Mouse (Mus musculus) frontal cortex, adult 2 months (tissue): Measurements from ENCODE around the gene Il4ra. TPM values are rescaled to one million over a fixed set of nuclear protein-coding genes. Genes with fewer than 3 reads are reported as not detected.

Experiments
- DNase-seq, 2 experiments: peaks; one replicate each; pipeline ENCODE4 v3.0.0; 2022; ENCODE audit warnings: low spot score in 1 of 2; ENCODE audit errors: extremely low spot score in 1 of 2
- polyA plus RNA-seq: library from polyadenylated mRNA; depleted of rRNA; stranded (reverse); fragments of >200 nt; gene quantifications from 2 replicates; pipeline ENCODE4 v1.2.3, GENCODE M21; 2012

Il4ra gene
- polyA plus RNA-seq, 1 experiment: 4.8 TPM

DNA sequence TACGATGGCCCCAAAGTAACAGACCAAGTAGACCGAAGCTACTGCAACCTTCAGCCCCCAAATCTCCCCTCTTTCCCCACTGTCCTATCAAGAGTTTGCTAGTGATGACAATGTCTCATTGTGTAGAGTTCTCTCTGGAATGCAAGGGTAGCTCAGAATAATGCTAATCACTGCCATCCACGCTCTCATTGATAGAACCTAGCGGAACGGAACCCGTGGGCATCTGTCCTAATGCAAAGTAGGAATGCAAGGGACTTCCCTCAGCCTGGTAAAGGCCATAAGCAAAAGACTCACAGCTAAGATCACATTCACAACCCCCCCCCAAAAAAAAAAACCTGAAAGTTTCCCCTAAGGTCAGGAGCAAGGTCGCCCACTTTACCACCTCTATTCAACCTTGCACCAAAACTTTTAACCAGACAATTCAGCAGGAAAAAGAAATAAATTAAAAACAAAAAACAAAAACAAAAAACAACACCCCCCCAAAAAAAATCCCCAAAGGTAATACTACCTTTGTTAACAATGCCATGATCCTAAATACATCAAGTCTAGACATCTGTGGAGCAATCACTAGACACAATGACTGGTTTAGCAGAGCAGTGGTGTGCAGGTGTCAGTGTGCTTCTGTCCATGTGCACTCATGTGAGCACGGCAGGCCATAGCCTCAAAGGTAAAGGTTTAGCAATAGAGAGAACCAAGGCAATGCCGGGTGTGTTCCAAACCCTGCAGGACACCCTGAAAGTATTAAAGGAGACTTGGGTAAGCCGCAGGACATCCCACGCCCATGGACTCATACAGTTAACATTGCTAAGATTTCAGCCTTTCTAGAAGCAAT lies 45.8 kb downstream of the Il4ra start:
- DNase-seq: no peak

DNA sequence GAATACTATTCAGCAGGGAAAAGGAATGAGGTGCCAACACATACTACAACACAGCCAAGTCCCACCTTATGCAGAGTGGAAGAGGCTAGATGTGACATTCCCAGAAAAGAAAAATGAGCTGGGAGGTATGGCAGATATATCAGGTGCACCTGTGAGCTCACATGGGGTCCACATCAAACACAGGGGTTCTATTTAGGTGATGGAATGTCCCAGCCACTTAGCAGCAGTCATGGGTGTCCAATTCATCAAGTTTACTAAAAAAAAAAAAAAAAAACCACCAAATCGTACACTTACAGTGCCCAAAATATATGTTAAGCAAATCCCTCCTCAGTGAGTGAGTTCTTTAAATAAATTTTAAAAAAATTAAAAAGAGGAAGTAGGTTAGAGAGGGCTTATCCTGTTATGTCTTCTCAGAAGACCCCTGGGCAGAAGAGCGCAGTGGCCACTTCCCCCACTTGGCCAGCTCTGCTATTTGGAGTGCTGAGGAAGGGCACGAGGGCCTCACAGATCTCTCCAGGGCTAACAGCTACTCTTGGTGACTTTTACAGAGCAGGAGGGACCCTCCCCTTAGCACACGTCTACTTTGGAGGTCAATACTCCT lies 47.6 kb downstream of the Il4ra start:
- no peak for DNase-seq

DNA sequence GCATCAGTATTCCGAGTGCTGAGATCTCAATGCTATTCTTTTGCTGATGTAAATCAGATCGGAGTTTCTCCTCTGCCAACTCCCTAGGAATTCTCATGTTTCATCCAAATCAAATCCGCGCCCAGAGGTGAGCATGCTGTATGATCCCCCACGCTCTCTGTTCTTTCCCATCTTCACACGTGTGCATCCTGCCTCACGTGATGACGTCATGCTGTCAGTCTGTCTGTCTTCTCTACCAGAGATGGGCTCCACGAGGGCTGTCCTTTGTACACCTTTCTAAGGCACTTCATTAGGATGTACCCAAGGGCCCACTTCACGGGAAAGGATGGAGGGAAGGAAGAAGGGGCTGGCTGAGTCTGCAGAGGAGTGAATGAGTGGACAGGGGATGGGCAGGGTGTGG lies 48.2 kb downstream of the Il4ra start:
- no peak for DNase-seq

DNA sequence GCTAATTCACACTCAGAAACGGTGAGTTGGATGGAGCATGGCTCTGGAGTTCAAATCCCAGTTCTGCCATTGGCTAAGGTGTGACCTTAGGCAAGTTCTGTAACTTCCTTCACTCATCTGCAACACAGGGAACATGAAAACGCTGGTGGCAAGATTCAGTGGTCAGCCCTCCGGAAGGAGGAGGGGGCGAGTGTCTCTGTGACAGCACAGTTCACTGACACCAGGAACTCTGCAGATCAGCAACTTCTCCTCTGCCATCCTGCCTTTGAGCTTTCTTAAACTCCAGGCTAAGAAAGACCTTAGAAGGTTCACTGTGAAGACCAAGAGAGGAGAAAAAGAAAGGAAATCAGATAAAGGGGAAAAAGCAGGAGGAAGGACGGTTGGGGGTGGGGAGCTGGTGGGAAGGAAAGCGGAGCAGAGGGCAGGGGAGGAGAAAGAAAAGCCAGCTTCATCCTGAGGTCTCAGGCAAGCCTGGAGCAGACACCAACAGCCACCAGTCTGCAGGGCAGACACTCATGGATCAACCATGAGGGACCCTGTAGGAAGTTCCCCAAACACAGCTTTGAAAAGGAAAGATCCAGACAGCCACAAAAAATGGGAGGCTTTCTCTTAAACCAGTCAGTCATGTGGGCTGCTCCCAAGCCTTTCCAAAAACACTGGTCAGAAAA lies 48.8 kb downstream of the Il4ra start:
- no peak for DNase-seq

DNA sequence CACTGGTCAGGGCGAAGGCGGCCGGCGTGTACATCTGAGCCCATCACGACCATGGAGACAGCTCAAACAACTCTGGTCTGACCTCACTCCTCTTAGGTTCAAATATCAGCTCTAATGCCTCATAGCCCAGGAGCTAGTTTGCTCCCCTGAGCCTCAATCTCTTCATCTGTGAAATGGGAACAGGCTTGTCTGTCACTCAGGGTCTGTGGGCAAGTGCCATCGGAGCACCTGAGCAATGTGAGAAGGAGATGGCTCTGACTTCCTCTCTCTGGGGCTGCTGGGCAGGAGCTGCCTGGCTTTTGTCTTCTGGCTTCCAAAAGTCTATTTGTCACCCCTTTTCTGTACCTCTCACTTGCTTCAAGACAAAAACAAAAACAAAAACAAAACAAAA lies 49.4 kb downstream of the Il4ra start:
- DNase-seq: no peak

DNA sequence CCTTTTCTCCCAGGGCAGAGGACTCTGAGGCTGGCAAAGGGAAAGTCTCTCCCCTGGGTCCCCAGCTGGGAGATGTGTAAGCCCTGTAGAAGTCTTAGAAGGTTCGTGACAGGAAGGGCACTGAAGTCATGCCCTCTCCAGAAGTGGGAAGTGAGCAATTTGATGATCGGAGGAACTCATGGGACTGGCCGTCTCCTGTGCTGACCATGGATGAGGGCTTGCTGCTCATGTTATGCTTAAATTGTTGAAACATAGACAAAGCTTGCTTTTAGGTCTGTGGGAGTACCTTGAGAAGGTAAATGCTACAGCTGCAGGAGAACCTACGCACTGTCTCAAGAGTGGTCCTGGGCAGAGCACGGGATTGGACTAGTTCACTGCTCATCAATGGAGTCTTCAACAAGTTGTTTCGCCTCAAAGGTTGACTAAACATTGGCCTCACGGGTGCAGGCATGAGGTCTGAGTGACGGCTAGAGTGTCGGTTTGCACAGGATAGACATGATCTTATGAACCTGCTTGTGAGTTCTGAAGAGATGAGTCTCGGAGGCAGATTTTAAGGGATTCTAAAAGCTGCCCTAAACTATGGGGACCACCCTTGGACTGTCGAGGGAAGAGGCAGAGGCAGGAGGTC lies 50.0 kb downstream of the Il4ra start:
- DNase-seq: no peak

DNA sequence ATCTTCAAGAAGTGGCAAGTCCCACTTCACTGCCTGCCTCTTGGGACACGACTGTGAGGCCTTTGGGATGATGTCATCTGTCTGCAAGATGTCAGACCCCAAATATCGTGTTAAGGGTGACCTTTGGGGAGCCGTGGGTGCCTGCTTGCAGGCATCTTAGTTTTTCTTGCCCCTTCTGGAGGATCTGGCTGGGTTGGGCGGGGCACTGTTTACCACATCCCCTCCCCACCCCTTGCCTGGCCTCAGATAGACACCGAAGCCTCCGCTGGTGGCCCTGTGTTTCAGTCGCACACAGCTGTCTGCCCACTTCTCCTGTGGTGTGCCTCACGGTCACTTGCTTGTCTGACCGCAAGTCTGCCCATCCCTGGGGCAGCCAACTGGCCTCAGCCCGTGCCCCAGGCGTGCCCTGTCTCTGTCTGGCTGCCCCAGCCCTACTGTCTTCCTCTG lies 51.3 kb downstream of the Il4ra start, which contains the start of gene Il21r:
Gene Il21r (plus strand): TSS at position 245 of the 447 bp plus-strand sequence.
- DNase-seq: peak in 1 of 2 experiments; percentile 8

DNA sequence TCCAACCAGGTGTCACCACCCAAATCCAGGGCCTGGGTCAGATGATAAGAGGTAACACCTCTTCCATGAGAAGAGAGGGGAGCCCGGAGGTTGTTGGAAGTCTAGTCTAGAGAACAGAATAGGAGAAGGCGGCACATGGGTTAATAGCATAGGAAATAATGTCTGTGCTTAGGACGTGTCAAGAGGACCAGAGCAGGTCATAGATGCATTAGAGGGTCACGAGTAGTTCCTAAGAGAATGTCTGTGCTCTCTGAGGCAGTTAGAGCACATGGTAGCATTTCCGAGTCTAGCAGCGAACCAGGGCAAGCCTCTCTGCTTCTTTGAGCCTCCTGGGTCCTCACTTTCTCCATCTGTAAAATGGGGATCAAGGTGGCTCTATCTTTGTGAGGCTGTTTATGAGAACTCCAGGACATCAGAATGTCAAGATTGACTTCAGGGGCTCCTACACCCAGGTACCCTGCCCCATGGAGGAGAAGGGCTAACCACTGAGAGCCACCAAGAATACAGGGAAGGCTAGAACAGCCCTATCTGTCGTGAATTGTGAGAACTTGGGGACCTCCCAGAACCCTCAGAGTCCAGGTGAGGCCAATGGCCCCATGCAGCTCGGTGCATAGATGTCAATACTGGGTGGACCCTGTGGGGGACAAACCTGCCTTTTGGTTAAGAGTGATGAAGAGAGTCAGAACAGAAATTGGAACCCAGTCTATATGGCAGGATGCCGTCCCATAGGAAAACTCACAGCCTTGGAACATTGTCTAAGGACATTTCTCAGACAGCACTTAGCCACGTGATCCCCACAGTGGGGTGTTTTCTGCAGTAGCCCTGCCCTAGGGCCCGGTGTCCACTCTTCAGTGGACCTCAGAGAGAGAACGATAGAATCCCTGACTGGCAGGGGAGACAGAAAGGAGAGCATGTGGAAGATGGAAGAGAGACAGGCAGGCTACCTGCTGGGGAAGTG lies 52.7 kb downstream of the Il4ra start:
- no peak for DNase-seq

DNA sequence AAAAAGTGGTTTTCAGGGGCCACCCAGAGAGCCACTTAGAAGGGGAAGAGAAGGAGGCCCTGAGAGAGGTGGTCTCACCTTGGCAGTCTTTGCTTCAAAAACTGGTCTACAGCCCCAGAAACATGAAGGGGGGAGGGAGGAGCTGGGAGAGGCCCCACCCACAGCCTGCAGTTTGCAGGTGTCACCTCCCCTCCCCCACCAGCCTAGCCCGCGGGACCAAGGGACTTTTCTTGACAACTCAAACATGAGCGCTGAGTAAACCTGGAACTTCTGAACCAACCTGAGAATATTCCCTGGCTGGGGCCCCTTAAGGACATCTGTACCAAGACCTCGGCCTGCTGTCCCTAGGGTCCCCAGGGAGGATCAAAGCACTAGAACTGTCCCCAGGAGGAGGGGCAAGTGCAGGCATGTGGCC lies 53.8 kb downstream of the Il4ra start:
- no peak for DNase-seq

DNA sequence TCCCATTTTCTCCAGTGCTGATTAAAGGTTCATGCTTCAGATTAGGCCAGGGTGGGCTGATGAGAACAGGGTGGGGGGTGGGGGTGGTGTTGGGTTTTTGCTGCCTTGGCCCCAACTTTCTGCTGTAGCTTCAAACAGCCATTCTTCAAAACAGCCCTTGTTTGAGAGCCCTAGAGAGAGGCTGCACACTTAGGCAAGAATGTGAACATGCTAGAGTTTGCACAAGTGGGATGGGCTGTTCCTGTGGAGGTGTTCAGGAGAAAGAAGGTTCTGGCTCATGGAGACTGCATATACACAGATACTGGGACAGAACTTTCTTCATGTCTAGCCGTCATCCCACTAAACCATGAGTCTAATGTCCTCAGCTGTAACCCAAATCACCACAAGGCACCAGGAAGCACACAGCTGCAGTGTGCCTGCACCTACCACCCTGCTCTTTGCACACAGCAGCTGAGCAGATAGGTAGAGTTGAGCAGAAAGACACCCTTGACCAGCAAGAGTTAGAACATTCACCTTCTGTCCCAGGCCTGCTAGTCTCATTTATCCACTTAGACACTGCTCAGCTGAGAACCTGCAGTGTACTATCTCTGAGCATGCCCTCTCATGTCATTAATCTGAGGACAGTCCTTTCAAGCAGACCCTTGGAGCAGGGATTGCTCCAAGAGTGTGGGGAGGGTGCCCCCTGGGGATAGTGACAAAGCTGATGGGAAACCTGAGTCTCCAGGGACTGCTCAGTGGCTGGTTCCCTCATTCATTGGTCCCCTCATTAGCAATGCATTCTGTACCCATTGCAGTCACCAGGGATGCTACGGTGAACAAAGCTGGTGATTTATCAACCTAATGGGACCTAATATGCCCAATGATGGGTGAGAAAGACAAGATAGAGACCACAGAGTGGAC lies 54.6 kb downstream of the Il4ra start:
- no peak for DNase-seq

DNA sequence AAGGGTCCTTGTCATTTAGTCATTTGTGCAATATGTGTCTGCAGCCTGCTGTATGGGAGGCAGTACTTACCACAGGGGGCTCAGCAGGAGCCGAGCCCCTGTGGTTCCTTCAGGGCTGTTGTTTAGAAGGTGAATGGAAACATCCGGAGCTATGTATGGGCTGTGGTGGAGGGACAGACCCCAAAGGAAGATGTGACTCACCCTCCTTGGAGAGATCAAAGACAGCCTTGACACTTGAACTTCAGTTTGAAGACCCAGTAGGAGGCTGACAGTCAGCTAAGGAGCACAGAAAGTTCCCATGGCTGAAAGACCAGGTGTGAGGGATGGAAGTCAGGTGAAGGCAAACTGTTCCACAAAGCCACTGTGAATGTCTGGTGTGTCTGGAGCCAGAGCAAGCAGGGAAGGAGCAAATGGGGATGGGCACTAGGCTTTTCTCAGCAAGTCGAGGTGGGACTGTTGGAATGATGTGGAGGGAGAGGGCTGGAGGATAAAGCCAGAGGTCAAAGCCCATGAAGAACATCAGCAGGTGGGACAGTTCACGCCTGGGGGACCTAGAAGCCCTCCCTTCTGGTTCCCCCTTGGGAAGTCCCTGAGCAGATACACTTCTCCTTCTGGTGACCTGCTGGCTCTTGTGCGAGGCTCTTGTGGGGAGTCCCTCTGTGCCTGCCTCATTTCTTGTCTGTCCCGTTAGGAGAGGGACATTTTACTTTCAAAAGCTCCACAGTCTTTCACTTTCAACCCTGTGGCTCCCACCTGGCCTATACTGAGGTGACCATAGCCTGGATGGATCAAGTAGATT lies 55.7 kb downstream of the Il4ra start:
- no peak for DNase-seq

DNA sequence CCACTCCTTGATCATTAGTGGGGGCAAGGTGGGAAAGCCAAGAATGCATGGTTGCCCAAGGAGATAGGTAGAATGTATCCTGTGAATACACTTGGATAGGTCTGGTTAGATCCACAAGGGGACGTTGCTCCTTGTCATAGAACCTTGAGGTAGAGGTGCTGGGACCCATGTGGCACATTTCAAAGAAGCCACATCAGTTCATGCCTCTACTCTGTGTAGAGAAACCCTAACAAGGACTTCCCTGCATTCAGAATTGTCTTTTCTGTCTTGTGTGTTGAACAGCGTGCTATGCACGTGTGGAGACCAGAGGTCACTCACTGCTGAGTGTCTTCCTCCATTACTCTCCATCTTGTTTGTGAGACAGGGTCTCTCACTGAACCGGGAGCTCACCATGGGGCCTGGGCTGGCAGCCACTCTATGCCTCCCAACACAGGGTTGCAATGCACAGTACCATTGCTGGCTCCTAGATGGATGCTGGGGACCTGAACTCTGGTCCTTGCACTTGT lies 56.3 kb downstream of the Il4ra start:
- no peak for DNase-seq

DNA sequence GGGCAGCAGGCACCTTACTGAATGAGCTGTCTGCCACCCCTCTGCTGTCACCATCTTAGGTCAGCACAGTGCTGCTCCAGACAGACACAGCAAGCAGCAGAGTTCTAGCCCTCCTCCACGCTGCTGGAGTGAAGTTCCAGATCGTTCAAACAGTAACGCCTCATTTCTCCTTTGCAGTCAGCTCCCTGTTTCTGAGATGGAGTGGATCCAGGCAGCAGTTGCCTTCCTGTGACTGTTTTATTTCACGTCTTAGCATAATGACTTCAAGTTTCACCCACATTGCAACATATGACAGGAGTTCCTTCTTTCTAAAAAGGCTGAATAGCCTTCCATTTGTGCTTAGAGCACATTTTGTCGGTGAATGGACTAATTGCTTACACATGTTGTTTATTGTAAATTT lies 61.7 kb downstream of the Il4ra start:
- DNase-seq: peak in 1 of 2 experiments; percentile 23

DNA sequence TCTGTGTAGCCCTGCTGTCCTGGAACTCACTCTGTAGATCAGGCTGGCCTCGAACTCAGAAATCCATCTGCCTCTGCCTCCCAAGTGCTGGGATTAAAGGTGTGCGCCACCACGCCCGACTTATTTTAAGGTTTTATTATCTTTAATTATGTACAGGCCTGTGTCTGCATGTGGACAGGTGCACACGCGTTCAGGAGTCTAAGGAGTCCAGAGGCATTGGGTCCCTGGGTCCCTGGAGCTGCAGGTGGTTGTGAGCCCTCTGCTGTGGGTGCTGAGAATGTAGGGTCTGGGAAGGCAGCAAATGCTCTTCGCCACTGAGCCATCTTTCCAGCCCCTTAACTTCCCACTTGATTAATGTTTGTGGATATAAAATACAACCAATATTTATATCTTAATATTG lies 63.5 kb downstream of the Il4ra start:
- DNase-seq: no peak

DNA sequence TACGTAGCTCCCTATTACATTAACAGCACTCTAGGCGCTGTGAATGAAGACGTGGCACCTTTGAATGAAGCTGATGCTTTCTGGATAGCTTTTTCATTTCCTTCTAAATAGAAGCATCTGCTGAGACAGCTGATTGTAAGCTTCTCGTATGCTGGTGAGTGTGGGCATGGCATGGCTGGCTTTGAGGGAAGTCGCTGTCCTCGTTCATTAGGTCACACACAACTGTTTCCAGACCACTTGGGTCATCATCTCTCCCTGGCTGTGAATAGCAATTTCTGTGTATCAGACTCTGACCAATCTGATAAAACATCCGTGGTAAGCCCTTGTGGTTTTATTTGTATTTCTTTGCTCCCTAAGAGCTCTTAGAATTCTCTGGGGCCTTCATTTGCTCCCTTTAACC lies 66.1 kb downstream of the Il4ra start:
- no peak for DNase-seq

DNA sequence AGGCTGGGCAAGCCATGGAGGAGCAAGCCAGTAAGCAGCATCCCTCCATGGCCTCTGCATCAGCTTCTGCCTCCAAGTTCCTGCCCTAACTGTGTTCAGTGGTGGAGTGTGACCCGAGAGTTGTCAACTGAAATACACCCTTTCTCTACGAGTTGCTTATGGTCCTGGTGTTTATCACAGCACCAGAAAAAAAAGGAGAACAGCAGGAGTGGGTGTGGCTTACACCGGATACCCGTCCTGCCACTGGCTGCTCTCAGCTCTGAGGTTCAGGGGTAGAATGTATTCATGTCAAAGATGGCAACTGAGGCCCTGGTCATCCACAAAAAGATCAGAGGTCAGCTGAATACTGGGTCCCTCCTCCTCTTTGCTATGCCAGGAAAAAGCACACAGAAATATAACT lies 68.2 kb downstream of the Il4ra start:
- no peak for DNase-seq

DNA sequence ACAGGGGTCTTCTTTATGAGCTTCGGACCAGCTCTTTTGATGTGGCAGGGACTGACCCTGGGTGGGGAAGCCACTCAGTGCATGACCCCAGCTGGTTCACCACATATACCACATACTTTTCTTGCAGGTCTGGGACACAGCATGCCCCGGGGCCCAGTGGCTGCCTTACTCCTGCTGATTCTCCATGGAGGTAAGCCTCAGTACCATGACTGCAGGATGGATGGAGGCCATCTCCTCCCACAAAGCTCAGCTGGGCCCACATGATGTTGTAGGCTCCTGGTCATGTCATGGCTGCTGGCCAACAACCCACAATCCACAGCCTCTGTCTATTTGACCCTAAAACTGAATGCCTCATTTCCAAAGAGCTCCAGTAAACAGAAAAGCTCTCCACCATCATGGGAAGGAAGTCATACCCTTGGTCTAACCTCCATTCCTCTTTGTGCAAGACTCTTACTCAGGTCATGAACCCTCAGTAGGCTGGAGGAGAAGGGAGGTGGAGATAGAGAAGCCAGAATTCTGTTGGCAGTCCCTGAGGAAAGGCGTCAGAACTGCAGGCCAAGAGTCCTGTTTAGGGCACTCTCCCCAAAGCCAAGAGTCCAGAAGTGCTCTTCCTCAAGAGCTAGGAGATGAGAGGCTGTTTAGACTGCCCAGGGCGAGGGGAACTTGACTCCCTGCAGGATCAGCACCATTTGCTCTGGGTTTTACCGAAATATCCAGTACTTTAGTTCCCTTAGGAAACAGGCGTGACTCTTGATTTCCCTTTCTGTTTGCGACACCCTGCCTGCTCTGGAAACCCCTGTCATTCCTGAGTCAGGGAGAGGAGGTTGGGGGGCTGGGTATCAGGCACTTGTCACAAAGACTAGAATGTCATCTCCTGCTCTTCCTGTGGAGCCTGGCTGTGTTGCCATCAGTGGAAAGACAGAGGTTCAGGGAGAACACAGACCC lies 71.1 kb downstream of the Il4ra start:
- no peak for DNase-seq
